Mouse (Mus musculus): Measurements from ENCODE around the gene Cnot6. TPM values are rescaled to one million over a fixed set of nuclear protein-coding genes. Genes with fewer than 3 reads are reported as not detected.

Cnot6 gene
- polyA plus RNA-seq, 1 experiment, result 37.6 TPM

DNA sequence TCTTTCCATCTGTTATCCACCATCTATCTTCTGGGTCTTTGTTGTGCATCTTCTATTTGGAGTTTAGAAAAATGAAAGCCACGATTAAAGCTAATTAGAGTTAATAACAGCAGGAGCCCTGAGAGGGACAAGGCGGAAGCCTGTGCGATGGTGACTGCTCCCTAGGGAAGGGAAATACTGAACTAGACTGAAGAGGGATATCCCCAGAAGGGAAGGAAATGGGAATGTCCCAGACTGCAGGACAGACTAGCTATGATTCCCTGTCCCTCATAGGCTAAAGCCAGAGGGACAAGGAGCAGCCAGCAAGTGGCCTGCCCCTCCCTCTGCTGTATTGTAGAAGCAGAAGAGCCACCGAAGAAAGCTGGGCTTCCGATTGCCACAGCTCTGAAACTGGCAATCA lies 90.6 kb downstream of the Cnot6 start:
- H3K27ac ChIP-seq (ENCODE audit: insufficient read depth, low read depth, low read length), result no peak overlapping the region
- no peaks in the 10 kb centered on the region for H3K4me1 ChIP-seq (ENCODE audit: control insufficient read depth, insufficient read depth, low read length)
- no peak overlapping the region for H3K4me3 ChIP-seq (ENCODE audit: insufficient read depth, low read length)
- TF ChIP-seq CTCF (IDR thresholded peaks at IDR 0.05; ENCODE audit: low read depth, low read length) (no peak), POLR2A (IDR thresholded peaks at IDR 0.05; ENCODE audit: borderline replicate concordance, low read depth, low read length) (no peak)

Other genes starting within 250 kb of the Cnot6 start
- not detected in 2 replicates for gene Olfr1386, start 247.7 kb downstream of the Cnot6 start, polyA plus RNA-seq (2012; ENCODE audit: insufficient read depth, insufficient read length, missing spikeins)
- gene Olfr1385, start 223.7 kb downstream of the Cnot6 start, polyA plus RNA-seq (2012; ENCODE audit: insufficient read depth, insufficient read length, missing spikeins), result not detected in 2 replicates
- not detected in 2 replicates for gene Olfr1384, start 206.0 kb downstream of the Cnot6 start, polyA plus RNA-seq (2012; ENCODE audit: insufficient read depth, insufficient read length, missing spikeins)
- gene Olfr1383, start 193.1 kb downstream of the Cnot6 start, polyA plus RNA-seq (2012; ENCODE audit: insufficient read depth, insufficient read length, missing spikeins), result not detected in 2 replicates
- gene Olfr1382, start 184.5 kb downstream of the Cnot6 start, polyA plus RNA-seq (2012; ENCODE audit: insufficient read depth, insufficient read length, missing spikeins), result not detected in 2 replicates
- not detected in 2 replicates for gene Olfr1381, start 169.3 kb downstream of the Cnot6 start, polyA plus RNA-seq (2012; ENCODE audit: insufficient read depth, insufficient read length, missing spikeins)
- gene Olfr1380, start 155.8 kb downstream of the Cnot6 start, polyA plus RNA-seq (2012; ENCODE audit: insufficient read depth, insufficient read length, missing spikeins), result not detected in 2 replicates
- gene Flt4, start 103.5 kb downstream of the Cnot6 start, polyA plus RNA-seq (2012; ENCODE audit: insufficient read depth, insufficient read length, missing spikeins), result not detected in 2 replicates
- gene Scgb3a1, start 49.1 kb downstream of the Cnot6 start, polyA plus RNA-seq (2012; ENCODE audit: insufficient read depth, insufficient read length, missing spikeins), result not detected in 2 replicates
- not detected in 2 replicates for gene Gfpt2, start 81.5 kb upstream of the Cnot6 start, polyA plus RNA-seq (2012; ENCODE audit: insufficient read depth, insufficient read length, missing spikeins)
- 38.6 and 42.8 TPM in 2 replicates for gene Mapk9, start 134.0 kb upstream of the Cnot6 start, polyA plus RNA-seq (2012; ENCODE audit: insufficient read depth, insufficient read length, missing spikeins)
- not detected in 2 replicates for gene Rasgef1c, start 189.1 kb upstream of the Cnot6 start, polyA plus RNA-seq (2012; ENCODE audit: insufficient read depth, insufficient read length, missing spikeins)